ENCODE assay signal across 14 mouse cellular contexts in the genomic region with DNA sequence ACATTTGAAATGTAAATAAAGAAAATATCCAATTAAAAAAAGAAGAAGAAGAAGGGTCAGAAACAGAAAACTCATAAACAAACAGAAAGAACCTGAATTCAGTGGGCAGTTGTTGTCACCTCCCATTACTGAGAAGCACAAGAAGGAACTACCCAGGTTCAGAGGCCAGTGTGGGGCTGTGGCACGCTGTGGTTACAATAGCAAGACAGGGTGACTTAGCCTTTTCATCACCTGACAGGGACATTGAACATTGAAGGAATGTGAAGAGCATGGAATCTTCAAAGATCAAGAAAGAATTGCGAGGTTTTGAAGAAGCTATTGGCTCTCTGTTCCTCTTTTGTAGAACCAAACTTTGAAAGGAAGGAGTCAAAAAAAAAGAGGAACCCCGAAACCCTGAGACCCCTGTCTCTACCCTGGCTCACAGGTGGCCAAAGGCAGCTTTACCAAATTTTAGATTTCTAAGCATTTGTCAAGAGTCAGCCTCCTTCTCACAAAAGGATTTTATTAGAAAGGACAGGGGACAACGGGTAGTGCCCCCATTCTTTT.
"Had no signal": no experiment of that assay in that cellular context is flagged by ENCODE, and none has a peak within 500 bp of the region (broad histone marks: within the 10 kb centered on the region; RNA-seq: fewer than 3 reads in every experiment).

No protein-coding gene starts in this region.

- DNase-seq: kidney, postnatal 14 days; lung, adult 2 months; lung, postnatal 4 days; right cerebral cortex, adult 18-20 months; thymus, adult 18-20 months; thymus, postnatal 14 days had no signal

- H3K27ac ChIP-seq: intestine, embryonic 15.5 days; left cerebral cortex, adult 2 months; limb, embryonic 10.5 days; liver, embryonic 15.5 days; midbrain, embryonic 12.5 days had no signal

- H3K4me3 ChIP-seq: intestine, embryonic 15.5 days; left cerebral cortex, adult 2 months; limb, embryonic 10.5 days; liver, embryonic 15.5 days; midbrain, embryonic 12.5 days had no signal

- ATAC-seq: intestine, embryonic 15.5 days; lung, postnatal 0 days; midbrain, embryonic 16.5 days had no signal

- H3K27me3 ChIP-seq: intestine, embryonic 15.5 days; liver, embryonic 15.5 days; midbrain, embryonic 12.5 days had no signal

- H3K4me2 ChIP-seq: intestine, embryonic 15.5 days; liver, embryonic 11.5 days; liver, embryonic 15.5 days; midbrain, embryonic 12.5 days had no signal

- H3K9me3 ChIP-seq: intestine, embryonic 15.5 days; limb, embryonic 10.5 days; liver, embryonic 15.5 days; midbrain, embryonic 12.5 days had no signal

- H3K36me3 ChIP-seq: intestine, embryonic 15.5 days; limb, embryonic 10.5 days; liver, embryonic 15.5 days; midbrain, embryonic 12.5 days had no signal

- H3K9ac ChIP-seq: intestine, embryonic 15.5 days; liver, embryonic 15.5 days; midbrain, embryonic 12.5 days had no signal
